Mouse (Mus musculus) left cerebral cortex, postnatal 25 days (tissue): ENCODE results near the gene Gm14226. TPM values are rescaled to one million over a fixed set of nuclear protein-coding genes. Genes with fewer than 3 reads are reported as not detected.
A peak's percentile ranks its signal among the peaks of the same experiment; 100 is the strongest.
"Not testable (repeated sequence)": the region's sequence is repeated elsewhere in the genome, so short reads cannot be mapped to it uniquely, and the experiment has no call there.

Source experiments
- DNase-seq, 2 experiments: peaks; one replicate each; pipeline ENCODE4 v3.0.0; 2022; ENCODE audit warnings: low spot score in 2 of 2, mixed read lengths in 1 of 2
- intact Hi-C: fragments of 180-260 bp; cut with DNase I; formaldehyde crosslinking; loops from one replicate; pipeline ENCODE4 v1.15.1; 2025
- total RNA-seq, 2 experiments: library from RNA; stranded (reverse); gene quantifications; 2 replicates each; pipeline ENCODE4 v1.2.3; 2021

Gene Gm14226
- total RNA-seq, 2 experiments from 2014 or later = 0.11 to 0.16 TPM

- intact Hi-C loops = no loop called here
- DNase-seq = no peak
Observed at GRCm38 (mm10) chr2:155045075-155045474, 27.0 kb downstream of the Gm14226 start.

- intact Hi-C loops = no loop called here
- no peak for DNase-seq
Observed at GRCm38 (mm10) chr2:155046803-155047202, 28.7 kb downstream of the Gm14226 start.

GRCm38 (mm10) chr2:155047452-155048178, 29.5 kb downstream of the Gm14226 start:
- DNase-seq = no peak
- intact Hi-C loops = no loop called here

- intact Hi-C loops = loop anchor here (2.0 kb wide), 1 partner anchor 25 kb away; the partner anchor contains the start of gene Ahcy
- no peak for DNase-seq
Observed at GRCm38 (mm10) chr2:155050108-155050503, 32.0 kb downstream of the Gm14226 start.

- peak; percentile 92 to 95 for DNase-seq
- intact Hi-C loops = loop anchor here (2.0 kb wide), 1 partner anchor 24 kb away; the partner anchor contains the start of gene Ahcy
Observed at GRCm38 (mm10) chr2:155050504-155051236, 32.6 kb downstream of the Gm14226 start.

GRCm38 (mm10) chr2:155051622-155052351, 33.7 kb downstream of the Gm14226 start:
- intact Hi-C loops = loop anchor here (2.0 kb wide), 1 partner anchor 23 kb away; the partner anchor contains the start of gene Ahcy
- no peak for DNase-seq

- DNase-seq = no peak
- intact Hi-C loops = no loop called here
Observed at GRCm38 (mm10) chr2:155052681-155053080, 34.6 kb downstream of the Gm14226 start.

- intact Hi-C loops, DNase-seq: not testable (repeated sequence)
Observed at GRCm38 (mm10) chr2:155053512-155053911, 35.4 kb downstream of the Gm14226 start.

- DNase-seq = no peak
- intact Hi-C loops = no loop called here
Observed at GRCm38 (mm10) chr2:155054672-155055071, 36.6 kb downstream of the Gm14226 start.

- no peak for DNase-seq
- intact Hi-C loops = no loop called here
Observed at GRCm38 (mm10) chr2:155056076-155056578, 38.1 kb downstream of the Gm14226 start.

GRCm38 (mm10) chr2:155057361-155057760, 39.3 kb downstream of the Gm14226 start:
- DNase-seq = no peak
- intact Hi-C loops = no loop called here

- intact Hi-C loops = no loop called here
- no peak for DNase-seq
Observed at GRCm38 (mm10) chr2:155071027-155071426, 53.0 kb downstream of the Gm14226 start.

GRCm38 (mm10) chr2:155072353-155073145, 54.5 kb downstream of the Gm14226 start:
- intact Hi-C loops = no loop called here
- DNase-seq = no peak

GRCm38 (mm10) chr2:155073347-155073746, 55.3 kb downstream of the Gm14226 start:
- intact Hi-C loops = no loop called here
- no peak for DNase-seq

- peak; percentile 92 to 93 for DNase-seq
- intact Hi-C loops = loop anchor here (1.0 to 2.0 kb wide), 3 partner anchors 23 to 202 kb away; partner anchors contain the start of genes Itch and Map1lc3a
Observed at GRCm38 (mm10) chr2:155073978-155074765, 56.1 kb downstream of the Gm14226 start, which contains the start of gene Ahcy. Gene Ahcy (minus strand): TSS chr2:155074497.

- intact Hi-C loops = loop anchor here (1.0 to 2.0 kb wide), 3 partner anchors 24 to 201 kb away; partner anchors contain the start of genes Itch and Map1lc3a
- DNase-seq = peak; percentile 26 to 69
Observed at GRCm38 (mm10) chr2:155074766-155075330, 56.8 kb downstream of the Gm14226 start.

GRCm38 (mm10) chr2:155075649-155076048, 57.6 kb downstream of the Gm14226 start:
- DNase-seq = no peak
- intact Hi-C loops = loop anchor here (2.0 kb wide), 1 partner anchor 25 kb away; no protein-coding TSS in a partner anchor
